In the genomic region with DNA sequence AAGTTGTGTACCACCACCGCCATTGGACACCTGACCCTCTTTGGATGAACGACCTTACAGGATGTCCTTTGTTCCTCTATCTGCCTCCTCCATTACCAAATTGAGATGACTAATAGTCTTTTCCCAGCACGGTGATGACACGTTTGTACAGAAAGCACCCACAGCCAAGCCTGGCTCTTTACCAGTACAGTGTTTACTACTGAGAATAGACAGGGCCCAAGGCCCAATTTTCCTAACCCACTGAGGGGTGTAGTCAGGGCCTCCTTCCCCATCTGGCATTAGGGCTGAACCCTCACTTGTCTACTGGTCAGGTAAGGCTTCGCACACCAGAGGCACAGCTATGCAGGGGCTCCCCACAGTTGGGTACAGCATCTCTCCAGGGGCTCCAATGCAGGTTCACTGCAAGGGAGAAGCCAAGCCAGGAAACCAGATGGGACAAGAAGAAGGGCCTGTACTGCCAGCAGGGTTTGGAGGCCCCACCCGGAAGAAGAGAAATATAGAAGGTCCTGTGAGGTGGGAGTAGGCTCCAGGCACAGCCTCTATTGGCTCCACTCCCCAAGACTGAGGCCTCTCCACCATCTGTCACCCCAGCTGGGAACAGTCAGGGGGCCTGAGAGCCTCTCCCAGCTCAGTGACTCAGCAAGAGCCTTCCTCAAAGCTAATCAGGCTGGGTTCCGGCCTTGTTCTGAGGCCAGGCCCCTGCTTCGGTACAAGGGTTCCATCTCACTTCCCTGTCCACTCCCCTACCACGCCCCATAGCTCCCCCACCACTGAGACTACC, we compare ENCODE assay signal across 8 mouse cellular contexts. TPM values are rescaled to one million over a fixed set of nuclear protein-coding genes. Genes with fewer than 3 reads are reported as not detected.
A peak's percentile ranks its signal among the peaks of the same experiment; 100 is the strongest.
DNase-seq lines count a peak whose midpoint lies in the region; ATAC-seq and TF ChIP-seq lines count a peak whose summit lies in the region.

No protein-coding gene starts in this region.

- peak; percentile 93 for DNase-seq in 416B (ENCODE audit: low read depth)
- DNase-seq in adrenal gland, adult 18-20 months (ENCODE audit: low spot score in 2 of 2) = peak; percentile 41 to 54
- no peak for DNase-seq in embryonic facial prominence, embryonic 11.5 days (ENCODE audit: low spot score)
- peak; percentile 81 to 87 for DNase-seq in heart, adult 2 months
- peak; percentile 67 for DNase-seq in kidney, adult 2 months
- DNase-seq in midbrain, postnatal 0 days (ENCODE audit: low spot score) = peak; percentile 71
- DNase-seq in yolk sac, embryonic 10.5 days (ENCODE audit: low spot score) = peak; percentile 51

- no peak; the same call in none of the 2 replicates for TF ChIP-seq POLR2A in heart, adult 2 months (IDR thresholded peaks at IDR 0.05; ENCODE audit: insufficient read depth, low read depth, low read length)
- no peak for TF ChIP-seq POLR2A in kidney, adult 2 months (IDR thresholded peaks at IDR 0.05; ENCODE audit: low read depth, low read length)

- no peak for TF ChIP-seq CTCF in heart, adult 2 months (IDR thresholded peaks at IDR 0.05)
- TF ChIP-seq CTCF in kidney, adult 2 months (conservative IDR thresholded peaks at IDR 0.05; ENCODE audit: insufficient read depth, insufficient read length, low read depth, low read length) = no peak
- TF ChIP-seq CTCF in midbrain, postnatal 0 days (IDR thresholded peaks at IDR 0.05) = no peak

- no peak overlapping the region for H3K9ac ChIP-seq in embryonic facial prominence, embryonic 11.5 days (replicated peaks; ENCODE audit: low read length)
- peak overlapping the region; percentile 47 for H3K9ac ChIP-seq in heart, adult 2 months (ENCODE audit: low read depth, low read length)
- H3K9ac ChIP-seq in limb, embryonic 13.5 days = peak overlapping the region; percentile 39; the same call in 1 of the 2 replicates
- 0 out of 2 replicates have a peak overlapping the region, but pooled peaks have one; percentile 8 for H3K9ac ChIP-seq in midbrain, postnatal 0 days (replicated peaks; ENCODE audit: low read length, poor library complexity, severe bottlenecking)

- no peaks in the 10 kb centered on the region for H3K9me3 ChIP-seq in embryonic facial prominence, embryonic 11.5 days (replicated peaks; ENCODE audit: control insufficient read depth, low read length)
- H3K9me3 ChIP-seq in limb, embryonic 13.5 days = no peaks in the 10 kb centered on the region
- no peaks in the 10 kb centered on the region for H3K9me3 ChIP-seq in midbrain, postnatal 0 days (ENCODE audit: low read length)

- H3K4me2 ChIP-seq in embryonic facial prominence, embryonic 11.5 days (ENCODE audit: low read depth, low read length) = no peak overlapping the region
- H3K4me2 ChIP-seq in limb, embryonic 13.5 days (replicated peaks) = no peak overlapping the region
- H3K4me2 ChIP-seq in midbrain, postnatal 0 days (ENCODE audit: low read depth, low read length, poor library complexity, severe bottlenecking) = no peak overlapping the region

- ATAC-seq in embryonic facial prominence, embryonic 11.5 days (replicated peaks; ENCODE audit: insufficient number of reproducible peaks, low FRiP score, low TSS enrichment, low read depth) = peak; percentile 69
- no peak for ATAC-seq in limb, embryonic 13.5 days (ENCODE audit: low FRiP score, low read depth)
- ATAC-seq in midbrain, postnatal 0 days (ENCODE audit: low FRiP score) = peak; percentile 56

- H3K79me2 ChIP-seq in heart, adult 2 months (replicated peaks; ENCODE audit: control insufficient read depth, insufficient read depth, low read length) = 0 out of 2 replicates have a peak, but pooled peaks cover 1% of the 10 kb centered on the region

- H3K27me3 ChIP-seq in embryonic facial prominence, embryonic 11.5 days (ENCODE audit: control insufficient read depth, insufficient read depth, low read length) = no peaks in the 10 kb centered on the region
- no peaks in the 10 kb centered on the region for H3K27me3 ChIP-seq in heart, adult 2 months (ENCODE audit: control insufficient read depth, insufficient read depth, low read length)
- no peaks in the 10 kb centered on the region for H3K27me3 ChIP-seq in kidney, adult 2 months (replicated peaks; ENCODE audit: control insufficient read depth, insufficient read depth, low read length)
- H3K27me3 ChIP-seq in limb, embryonic 13.5 days = no peaks in the 10 kb centered on the region
- no peaks in the 10 kb centered on the region for H3K27me3 ChIP-seq in midbrain, postnatal 0 days (ENCODE audit: insufficient read depth, low read length)

- no peak overlapping the region for H3K27ac ChIP-seq in embryonic facial prominence, embryonic 11.5 days (replicated peaks; ENCODE audit: low read depth, low read length)
- peak overlapping the region; percentile 87 for H3K27ac ChIP-seq in heart, adult 2 months
- peak overlapping the region; percentile 66 for H3K27ac ChIP-seq in kidney, adult 2 months (ENCODE audit: insufficient read depth, low read depth, low read length)
- H3K27ac ChIP-seq in limb, embryonic 13.5 days = no peak overlapping the region
- H3K27ac ChIP-seq in midbrain, postnatal 0 days (ENCODE audit: low read depth, low read length) = peak overlapping the region; percentile 51; the same call in 1 of the 2 replicates

- intact Hi-C loops in heart, adult 2 months (cut with DNase I) = no loop called here

- H3K4me1 ChIP-seq in embryonic facial prominence, embryonic 11.5 days (ENCODE audit: control insufficient read depth, insufficient read depth, low read length) = no peaks in the 10 kb centered on the region
- H3K4me1 ChIP-seq in heart, adult 2 months (ENCODE audit: control insufficient read depth, insufficient read depth, low read length) = peaks cover 18% of the 10 kb centered on the region
- peaks cover 9% of the 10 kb centered on the region; the same call in 1 of the 2 replicates for H3K4me1 ChIP-seq in kidney, adult 2 months (ENCODE audit: control insufficient read depth, insufficient read depth, low read length)
- H3K4me1 ChIP-seq in limb, embryonic 13.5 days = peaks cover 6% of the 10 kb centered on the region; the same call in 1 of the 2 replicates
- H3K4me1 ChIP-seq in midbrain, postnatal 0 days (ENCODE audit: insufficient read depth, low read length) = no peaks in the 10 kb centered on the region

- H3K4me3 ChIP-seq in embryonic facial prominence, embryonic 11.5 days (ENCODE audit: low read depth, low read length) = no peak overlapping the region
- H3K4me3 ChIP-seq in heart, adult 2 months = no peak overlapping the region
- no peak overlapping the region for H3K4me3 ChIP-seq in kidney, adult 2 months (ENCODE audit: insufficient read depth, low read depth, low read length)
- H3K4me3 ChIP-seq in limb, embryonic 13.5 days = no peak overlapping the region
- no peak overlapping the region for H3K4me3 ChIP-seq in midbrain, postnatal 0 days (ENCODE audit: low read depth, low read length)

- peak; percentile 81 for TF ChIP-seq EP300 in heart, adult 2 months (IDR thresholded peaks at IDR 0.05; ENCODE audit: insufficient read depth, low read depth, low read length)

- WGBS in embryonic facial prominence, embryonic 11.5 days = 77% methylated on average over 9 of the region's 9 CpGs
- 26% methylated on average over 9 of the region's 9 CpGs for WGBS in heart, adult 2 months
- WGBS in kidney, adult 2 months = 55% methylated on average over 9 of the region's 9 CpGs
- 67% methylated on average over 9 of the region's 9 CpGs for WGBS in limb, embryonic 13.5 days
- 66% methylated on average over 9 of the region's 9 CpGs for WGBS in midbrain, postnatal 0 days

- peaks cover 2% of the 10 kb centered on the region for H3K36me3 ChIP-seq in embryonic facial prominence, embryonic 11.5 days (replicated peaks; ENCODE audit: control insufficient read depth, insufficient read depth, low read depth, low read length)
- peaks cover 4% of the 10 kb centered on the region; the same call in 1 of the 2 replicates for H3K36me3 ChIP-seq in heart, adult 2 months (ENCODE audit: control insufficient read depth, insufficient read depth, low read length)
- no peaks in the 10 kb centered on the region for H3K36me3 ChIP-seq in kidney, adult 2 months (ENCODE audit: control insufficient read depth, insufficient read depth, low read length)
- peaks cover 19% of the 10 kb centered on the region for H3K36me3 ChIP-seq in limb, embryonic 13.5 days
- H3K36me3 ChIP-seq in midbrain, postnatal 0 days (ENCODE audit: insufficient read depth, low read length) = no peaks in the 10 kb centered on the region

RNA-seq across cellular contexts. Expression of a gene that starts 6.0 kb away (rescaled TPM):
- 100 to 1,000 TPM in 1 of 2 experiments, 10 to 100 TPM in 1; 92.6 to 135 TPM for total RNA-seq in adrenal gland, adult 18-20 months (2021)
- 2.6 and 3.0 TPM in 2 replicates for polyA plus RNA-seq in embryonic facial prominence, embryonic 11.5 days (2014; fragmentation: Nextera tagmentation; extraction: Ambion mirVana)
- total RNA-seq in heart, adult 2 months (2021) = 10 to 100 TPM; 50.4 to 59.1 TPM
- polyA plus RNA-seq in heart, adult 2 months (2012; rRNA removed) = 48.8 and 50.7 TPM in 2 replicates
- 56.9 and 66.9 TPM in 2 replicates for polyA plus RNA-seq in kidney, adult 2 months (2012; rRNA removed)
- polyA plus RNA-seq in limb, embryonic 13.5 days (2015; fragmentation: Nextera tagmentation; extraction: Ambion mirVana) = 5.5 and 5.6 TPM in 2 replicates
- total RNA-seq in midbrain, postnatal 0 days (2014; rRNA removed) = 4.2 and 7.2 TPM in 2 replicates
- 3.9 and 4.4 TPM in 2 replicates for polyA plus RNA-seq in midbrain, postnatal 0 days (2015; fragmentation: Nextera tagmentation; extraction: Ambion mirVana)

RNA-seq across cellular contexts. Expression of a gene that starts 7.9 kb away (rescaled TPM):
- 1 to 10 TPM; 1.3 to 3.0 TPM for total RNA-seq in adrenal gland, adult 18-20 months (2021)
- 0.32 and 0.53 TPM in 2 replicates for polyA plus RNA-seq in embryonic facial prominence, embryonic 11.5 days (2014; fragmentation: Nextera tagmentation; extraction: Ambion mirVana)
- not detected for total RNA-seq in heart, adult 2 months (2021)
- polyA plus RNA-seq in heart, adult 2 months (2012; rRNA removed) = not detected in 2 replicates
- polyA plus RNA-seq in kidney, adult 2 months (2012; rRNA removed) = 0.91 and 1.3 TPM in 2 replicates
- polyA plus RNA-seq in limb, embryonic 13.5 days (2015; fragmentation: Nextera tagmentation; extraction: Ambion mirVana) = 0.31 TPM in 1 of 2 replicates, not detected in the other
- 2.4 TPM in 1 of 2 replicates, not detected in the other for total RNA-seq in midbrain, postnatal 0 days (2014; rRNA removed)
- polyA plus RNA-seq in midbrain, postnatal 0 days (2015; fragmentation: Nextera tagmentation; extraction: Ambion mirVana) = 0.66 TPM in 1 of 2 replicates, not detected in the other

RNA-seq across cellular contexts. Expression of a gene that starts 8.7 kb away (rescaled TPM):
- 10 to 100 TPM in 1 of 2 experiments, 1 to 10 TPM in 1; 5.5 to 16.5 TPM for total RNA-seq in adrenal gland, adult 18-20 months (2021)
- 53.4 and 75.3 TPM in 2 replicates for polyA plus RNA-seq in embryonic facial prominence, embryonic 11.5 days (2014; fragmentation: Nextera tagmentation; extraction: Ambion mirVana)
- total RNA-seq in heart, adult 2 months (2021) = 10 to 100 TPM; 12.8 to 21.4 TPM
- 3.6 and 4.3 TPM in 2 replicates for polyA plus RNA-seq in heart, adult 2 months (2012; rRNA removed)
- polyA plus RNA-seq in kidney, adult 2 months (2012; rRNA removed) = 2.8 and 17.6 TPM in 2 replicates
- 48.2 and 70.2 TPM in 2 replicates for polyA plus RNA-seq in limb, embryonic 13.5 days (2015; fragmentation: Nextera tagmentation; extraction: Ambion mirVana)
- 5.3 TPM in 1 of 2 replicates, not detected in the other for total RNA-seq in midbrain, postnatal 0 days (2014; rRNA removed)
- polyA plus RNA-seq in midbrain, postnatal 0 days (2015; fragmentation: Nextera tagmentation; extraction: Ambion mirVana) = 33.1 and 41.1 TPM in 2 replicates

RNA-seq across cellular contexts. Expression of a gene that starts 12.5 kb away (rescaled TPM):
- total RNA-seq in adrenal gland, adult 18-20 months (2021) = 10 to 100 TPM; 12.9 to 27.0 TPM
- polyA plus RNA-seq in embryonic facial prominence, embryonic 11.5 days (2014; fragmentation: Nextera tagmentation; extraction: Ambion mirVana) = 52.7 and 56.0 TPM in 2 replicates
- total RNA-seq in heart, adult 2 months (2021) = 10 to 100 TPM; 15.9 to 25.8 TPM
- 21.7 and 24.3 TPM in 2 replicates for polyA plus RNA-seq in heart, adult 2 months (2012; rRNA removed)
- 21.2 and 28.9 TPM in 2 replicates for polyA plus RNA-seq in kidney, adult 2 months (2012; rRNA removed)
- 52.2 and 64.8 TPM in 2 replicates for polyA plus RNA-seq in limb, embryonic 13.5 days (2015; fragmentation: Nextera tagmentation; extraction: Ambion mirVana)
- total RNA-seq in midbrain, postnatal 0 days (2014; rRNA removed) = 52.3 and 55.5 TPM in 2 replicates
- polyA plus RNA-seq in midbrain, postnatal 0 days (2015; fragmentation: Nextera tagmentation; extraction: Ambion mirVana) = 45.3 and 55.5 TPM in 2 replicates

RNA-seq across cellular contexts. Expression of a gene that starts 12.6 kb away (rescaled TPM):
- total RNA-seq in adrenal gland, adult 18-20 months (2021) = 1 to 10 TPM; 3.7 to 4.4 TPM
- 7.6 and 7.7 TPM in 2 replicates for polyA plus RNA-seq in embryonic facial prominence, embryonic 11.5 days (2014; fragmentation: Nextera tagmentation; extraction: Ambion mirVana)
- total RNA-seq in heart, adult 2 months (2021) = under 1 TPM; 0.63 to 0.77 TPM
- 5.7 and 8.0 TPM in 2 replicates for polyA plus RNA-seq in heart, adult 2 months (2012; rRNA removed)
- polyA plus RNA-seq in kidney, adult 2 months (2012; rRNA removed) = 3.6 and 4.6 TPM in 2 replicates
- polyA plus RNA-seq in limb, embryonic 13.5 days (2015; fragmentation: Nextera tagmentation; extraction: Ambion mirVana) = 6.9 and 10.4 TPM in 2 replicates
- 102 and 155 TPM in 2 replicates for total RNA-seq in midbrain, postnatal 0 days (2014; rRNA removed)
- 109 and 124 TPM in 2 replicates for polyA plus RNA-seq in midbrain, postnatal 0 days (2015; fragmentation: Nextera tagmentation; extraction: Ambion mirVana)

Comparison
In these comparisons a context has a peak if more than half of its experiments do, and no peak if none do; other contexts are left out.
1. H3K27ac ChIP-seq: peak in heart, adult 2 months (single experiment), kidney, adult 2 months (single experiment) and midbrain, postnatal 0 days (single experiment); none in embryonic facial prominence, embryonic 11.5 days (single experiment) and limb, embryonic 13.5 days (single experiment).